Comparison of ENCODE assay signal across 16 mouse cellular contexts in genomic region chr5:52534798-52535590, GRCm38 (mm10). TPM values are rescaled to one million over a fixed set of nuclear protein-coding genes. Genes with fewer than 3 reads are reported as not detected.
DNase-seq lines count a peak whose midpoint lies in the region; ATAC-seq and TF ChIP-seq lines count a peak whose summit lies in the region.
"Had no signal": no experiment of that assay in that cellular context is flagged by ENCODE, and none has a peak within 500 bp of the region (broad histone marks: within the 10 kb centered on the region; RNA-seq: fewer than 3 reads in every experiment).

No protein-coding gene starts in this region.

- ATAC-seq in heart, embryonic 14.5 days (ENCODE audit: insufficient number of reproducible peaks, insufficient read depth, low FRiP score, low read depth), result no peak
- ATAC-seq in limb, embryonic 13.5 days (ENCODE audit: low FRiP score, low read depth), result peak; percentile 34; the same call in 1 of the 2 replicates
- ATAC-seq in intestine, embryonic 16.5 days, result 0 out of 2 replicates have a peak, but pooled peaks have one; percentile 8
- ATAC-seq: liver, embryonic 12.5 days had no signal

- H3ac ChIP-seq in myocyte (ENCODE audit: control insufficient read depth, insufficient read length), result no peak overlapping the region

- peaks cover 10 to 19% of the 10 kb centered on the region in 2 experiments for H3K4me1 ChIP-seq in heart, embryonic 14.5 days (ENCODE audit: control insufficient read depth in 2 of 2, insufficient read depth in 2 of 2, low read length in 2 of 2)
- 0 out of 2 replicates have a peak, but pooled peaks cover 12% of the 10 kb centered on the region for H3K4me1 ChIP-seq in limb, embryonic 13.5 days
- peaks cover 9% of the 10 kb centered on the region for H3K4me1 ChIP-seq in limb, embryonic 10.5 days
- H3K4me1 ChIP-seq in intestine, embryonic 16.5 days (ENCODE audit: control insufficient read depth, insufficient read depth, low read length), result peaks cover 32% of the 10 kb centered on the region
- H3K4me1 ChIP-seq: liver, embryonic 12.5 days had no signal

- no peak overlapping the region for H3K9ac ChIP-seq in heart, embryonic 14.5 days (ENCODE audit: low read length)
- H3K9ac ChIP-seq in limb, embryonic 13.5 days, result no peak overlapping the region
- H3K9ac ChIP-seq in intestine, embryonic 16.5 days (ENCODE audit: low read depth, low read length), result 0 out of 2 replicates have a peak overlapping the region, but pooled peaks have one; percentile 29
- H3K9ac ChIP-seq: embryonic facial prominence, embryonic 15.5 days; liver, embryonic 12.5 days; neural tube, embryonic 13.5 days had no signal

- no peaks in the 10 kb centered on the region for H3K9me3 ChIP-seq in heart, embryonic 14.5 days (ENCODE audit: control insufficient read depth, low read length)
- no peaks in the 10 kb centered on the region for H3K9me3 ChIP-seq in limb, embryonic 13.5 days
- H3K9me3 ChIP-seq in limb, embryonic 10.5 days (replicated peaks), result no peaks in the 10 kb centered on the region
- H3K9me3 ChIP-seq in intestine, embryonic 16.5 days (ENCODE audit: control insufficient read depth, low read length), result no peaks in the 10 kb centered on the region
- H3K9me3 ChIP-seq: embryonic facial prominence, embryonic 15.5 days; forebrain, embryonic 10.5 days; hindbrain, embryonic 10.5 days; liver, embryonic 12.5 days; neural tube, embryonic 13.5 days had no signal

- 37% methylated on average over 14 of the region's 14 CpGs for WGBS in heart, embryonic 14.5 days
- 70% methylated on average over 14 of the region's 14 CpGs for WGBS in limb, embryonic 13.5 days
- WGBS in limb, embryonic 10.5 days, result 82% methylated on average over 14 of the region's 14 CpGs
- 42% methylated on average over 14 of the region's 14 CpGs for WGBS in intestine, embryonic 16.5 days

- no peak for TF ChIP-seq POLR2A in myocyte (IDR thresholded peaks at IDR 0.05; ENCODE audit: insufficient read length, low read depth)

- H3K79me2 ChIP-seq in myocyte (ENCODE audit: control insufficient read depth, insufficient read depth), result no peaks in the 10 kb centered on the region

- peak overlapping the region; percentile 31; the same call in 1 of the 2 replicates for H3K4me2 ChIP-seq in heart, embryonic 14.5 days (ENCODE audit: low read length)
- no peak overlapping the region for H3K4me2 ChIP-seq in limb, embryonic 13.5 days (replicated peaks)
- H3K4me2 ChIP-seq in intestine, embryonic 16.5 days (ENCODE audit: low read depth, low read length), result no peak overlapping the region
- H3K4me2 ChIP-seq in myocyte (ENCODE audit: low read depth), result peak overlapping the region; percentile 12
- H3K4me2 ChIP-seq: embryonic facial prominence, embryonic 15.5 days; liver, embryonic 12.5 days; neural tube, embryonic 13.5 days had no signal

- no peaks in the 10 kb centered on the region for H3K36me3 ChIP-seq in heart, embryonic 14.5 days (ENCODE audit: control insufficient read depth, insufficient read depth, low read length)
- H3K36me3 ChIP-seq in limb, embryonic 13.5 days, result no peaks in the 10 kb centered on the region
- no peaks in the 10 kb centered on the region for H3K36me3 ChIP-seq in limb, embryonic 10.5 days
- H3K36me3 ChIP-seq in intestine, embryonic 16.5 days (ENCODE audit: control insufficient read depth, insufficient read depth, low read length), result 0 out of 2 replicates have a peak, but pooled peaks cover 2% of the 10 kb centered on the region
- H3K36me3 ChIP-seq in myocyte (ENCODE audit: control insufficient read depth, insufficient read depth), result no peaks in the 10 kb centered on the region
- H3K36me3 ChIP-seq: forebrain, embryonic 10.5 days; liver, embryonic 12.5 days had no signal

- H3K27ac ChIP-seq in heart, embryonic 14.5 days (replicated peaks in 1 of 2; ENCODE audit: control insufficient read depth in 1 of 2, insufficient read depth in 1 of 2, low read depth in 2 of 2, low read length in 2 of 2), result no peak overlapping the region
- no peak overlapping the region for H3K27ac ChIP-seq in limb, embryonic 13.5 days
- no peak overlapping the region for H3K27ac ChIP-seq in limb, embryonic 10.5 days
- H3K27ac ChIP-seq in intestine, embryonic 16.5 days (ENCODE audit: low read length), result peak overlapping the region; percentile 79
- H3K27ac ChIP-seq: embryonic facial prominence, embryonic 15.5 days; forebrain, embryonic 10.5 days; hindbrain, embryonic 10.5 days; liver, embryonic 12.5 days had no signal

- H3K27me3 ChIP-seq in heart, embryonic 14.5 days (ENCODE audit: control insufficient read depth, insufficient read depth, low read length), result no peaks in the 10 kb centered on the region
- H3K27me3 ChIP-seq in limb, embryonic 13.5 days, result no peaks in the 10 kb centered on the region
- no peaks in the 10 kb centered on the region for H3K27me3 ChIP-seq in limb, embryonic 10.5 days (ENCODE audit: low read depth, poor library complexity, severe bottlenecking)
- no peaks in the 10 kb centered on the region for H3K27me3 ChIP-seq in intestine, embryonic 16.5 days (replicated peaks; ENCODE audit: control insufficient read depth, insufficient read depth, low read length)
- no peaks in the 10 kb centered on the region for H3K27me3 ChIP-seq in myocyte (ENCODE audit: control insufficient read depth, insufficient read depth, insufficient read length)
- H3K27me3 ChIP-seq: embryonic facial prominence, embryonic 15.5 days; neural tube, embryonic 13.5 days had no signal

- no peak for DNase-seq in heart, adult 8-10 months (ENCODE audit: low spot score)
- DNase-seq in limb, embryonic 10.5 days (ENCODE audit: low spot score), result no peak
- DNase-seq in thymus, postnatal 25 days, result no peak
- DNase-seq in liver, result no peak
- DNase-seq: adrenal gland, postnatal 25 days; cerebellum, adult 9-10 months; kidney, postnatal 36 days had no signal

- no peak overlapping the region for H3K4me3 ChIP-seq in heart, embryonic 14.5 days (ENCODE audit: control insufficient read depth in 1 of 2, insufficient read depth in 1 of 2, low read depth in 1 of 2, low read length in 2 of 2)
- H3K4me3 ChIP-seq in limb, embryonic 13.5 days, result no peak overlapping the region
- no peak overlapping the region for H3K4me3 ChIP-seq in limb, embryonic 10.5 days
- no peak overlapping the region for H3K4me3 ChIP-seq in intestine, embryonic 16.5 days (ENCODE audit: low read length)
- no peak overlapping the region for H3K4me3 ChIP-seq in myocyte
- H3K4me3 ChIP-seq: embryonic facial prominence, embryonic 15.5 days; forebrain, embryonic 10.5 days; hindbrain, embryonic 10.5 days; liver, embryonic 12.5 days; neural tube, embryonic 13.5 days had no signal

TF ChIP-seq in myocyte, 11 proteins besides CTCF, POLR2A, EP300 and RAD21:
- TF ChIP-seq TCF3 (IDR thresholded peaks at IDR 0.05; ENCODE audit: insufficient read length, low read depth), result no peak
- no peak for TF ChIP-seq MYOG (IDR thresholded peaks at IDR 0.05; ENCODE audit: control insufficient read depth in 1 of 3, insufficient read depth in 1 of 3, insufficient read length in 2 of 3, low read depth in 2 of 3)
- TF ChIP-seq TCF12 (IDR thresholded peaks at IDR 0.05; ENCODE audit: insufficient read depth, poor library complexity, severe bottlenecking), result no peak
- no peak for TF ChIP-seq CEBPB (IDR thresholded peaks at IDR 0.05; ENCODE audit: insufficient read depth, poor library complexity, severe bottlenecking)
- no peak for TF ChIP-seq SRF (IDR thresholded peaks at IDR 0.05; ENCODE audit: control insufficient read depth, insufficient read length, low read depth)
- no peak for TF ChIP-seq USF1 (IDR thresholded peaks at IDR 0.05; ENCODE audit: low read depth)
- TF ChIP-seq MYOD1 (IDR thresholded peaks at IDR 0.05; ENCODE audit: control insufficient read depth in 1 of 3, insufficient read length in 2 of 3, low read depth in 2 of 3), result no peak
- TF ChIP-seq POLR2AphosphoS2 (IDR thresholded peaks at IDR 0.05; ENCODE audit: insufficient read length, low read depth), result no peak
- TF ChIP-seq REST (IDR thresholded peaks at IDR 0.05; ENCODE audit: insufficient read depth, insufficient read length), result no peak
- TF ChIP-seq MAX (IDR thresholded peaks at IDR 0.05; ENCODE audit: low read depth), result no peak
- no peak for TF ChIP-seq E2F4 (IDR thresholded peaks at IDR 0.05; ENCODE audit: insufficient read depth)

RNA-seq across cellular contexts. Expression of gene Lgi2, which starts 31.3 kb away (rescaled TPM):
- polyA plus RNA-seq in heart, embryonic 14.5 days (2014; fragmentation: Nextera tagmentation; extraction: Ambion mirVana), result 1.7 and 2.1 TPM in 2 replicates
- under 1 TPM; 0.47 to 0.97 (median 0.67) TPM for total RNA-seq in heart, adult 8-10 months (2022)
- 2.4 and 2.8 TPM in 2 replicates for polyA plus RNA-seq in limb, embryonic 13.5 days (2015; fragmentation: Nextera tagmentation; extraction: Ambion mirVana)
- 0.88 and 1.1 TPM in 2 replicates for polyA plus RNA-seq in limb, embryonic 10.5 days (2016; fragmentation: Nextera tagmentation; extraction: Ambion mirVana)
- 2.9 and 4.1 TPM in 2 replicates for polyA plus RNA-seq in intestine, embryonic 16.5 days (2015; fragmentation: Nextera tagmentation; extraction: Ambion mirVana)
- polyA plus RNA-seq in myocyte (2012; fragmentation: generic; extraction: Trizol), result 0.01 TPM

Comparison
In these comparisons a context has a peak if more than half of its experiments do, and no peak if none do; other contexts are left out.
1. H3K4me2 ChIP-seq: peak in heart, embryonic 14.5 days (single experiment) and myocyte (single experiment); none in limb, embryonic 13.5 days (single experiment) and intestine, embryonic 16.5 days (single experiment).